Mouse (Mus musculus): ENCODE data around the gene Fbxw9.

GRCm38 (mm10) chr8:85037681-85038531 is 21.9 kb upstream of the Fbxw9 start:
- TF ChIP-seq POLR2A (IDR thresholded peaks at IDR 0.05; ENCODE audit: borderline replicate concordance, control insufficient read depth, low read depth, low read length) (no peak; the same call in 1 of the 2 replicates), CTCF (IDR thresholded peaks at IDR 0.05; ENCODE audit: control insufficient read depth, insufficient read depth, low read length) (no peak)

All from bone marrow, adult 2 months (tissue).